Mouse (Mus musculus): ENCODE data around the gene Ptges. TPM values are rescaled to one million over a fixed set of nuclear protein-coding genes. Genes with fewer than 3 reads are reported as not detected.

The Ptges gene
- polyA plus RNA-seq, 1 experiment: 64.8 TPM

GRCm38 (mm10) chr2:30901646-30902160 lies 28.0 kb downstream of the Ptges start:
- no peak for DNase-seq (ENCODE audit: low spot score)

DNA sequence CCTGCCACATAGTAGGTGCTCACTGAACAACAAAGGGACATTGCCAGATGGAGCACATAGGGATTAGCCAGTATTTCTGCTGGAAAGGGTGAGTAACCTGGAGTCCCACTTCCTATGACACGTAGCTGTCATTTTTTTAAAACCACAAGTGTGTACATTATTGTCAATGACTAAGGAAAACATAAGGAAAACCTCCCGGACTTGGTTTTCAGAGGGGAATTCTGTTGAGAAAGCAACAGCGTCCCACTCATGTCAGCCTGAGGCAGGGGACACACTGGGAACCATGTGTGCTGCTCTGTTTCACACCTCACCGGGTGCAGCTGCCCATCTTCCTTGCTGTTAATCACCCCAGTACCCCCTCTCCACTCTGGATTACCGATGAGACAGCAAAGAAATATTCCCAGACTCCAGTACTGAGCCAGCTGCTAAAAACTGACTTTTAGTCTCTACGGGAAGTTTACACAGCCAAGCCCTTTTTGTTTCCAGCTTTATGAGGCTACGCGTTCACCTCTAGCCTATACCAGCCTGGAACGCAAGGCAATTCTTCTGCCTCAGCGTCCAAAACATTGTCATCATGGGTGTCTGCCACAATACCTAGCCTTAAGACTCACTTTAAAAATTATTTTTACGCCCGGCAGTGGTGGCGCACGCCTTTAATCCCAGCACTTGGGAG lies 30.1 kb downstream of the Ptges start:
- no peak for DNase-seq (ENCODE audit: low spot score)

GRCm38 (mm10) chr2:30897291-30897690 lies 32.4 kb downstream of the Ptges start:
- DNase-seq (ENCODE audit: low spot score): no peak

GRCm38 (mm10) chr2:30893946-30894345 lies 35.7 kb downstream of the Ptges start:
- no peak for DNase-seq (ENCODE audit: low spot score)

DNA sequence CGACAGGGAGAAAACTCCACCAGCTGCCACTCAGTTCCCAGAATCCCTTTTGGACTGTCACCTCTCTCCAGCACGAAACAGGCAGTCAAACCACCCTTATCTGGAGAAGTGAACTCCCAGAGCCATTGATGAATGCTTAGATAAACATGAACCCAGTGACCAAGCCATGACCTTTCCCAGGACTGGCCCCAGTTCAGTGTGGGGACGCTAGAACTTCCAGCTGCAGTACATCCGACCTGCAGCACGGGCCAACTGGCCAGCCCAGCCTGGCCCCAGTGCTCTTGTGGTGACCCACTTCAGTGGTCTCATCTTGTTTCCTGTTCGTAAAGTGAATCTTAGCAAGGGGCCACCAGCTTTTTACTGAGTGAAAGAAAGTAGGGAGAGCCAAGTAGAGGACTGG lies 36.3 kb downstream of the Ptges start:
- no peak for DNase-seq (ENCODE audit: low spot score)

DNA sequence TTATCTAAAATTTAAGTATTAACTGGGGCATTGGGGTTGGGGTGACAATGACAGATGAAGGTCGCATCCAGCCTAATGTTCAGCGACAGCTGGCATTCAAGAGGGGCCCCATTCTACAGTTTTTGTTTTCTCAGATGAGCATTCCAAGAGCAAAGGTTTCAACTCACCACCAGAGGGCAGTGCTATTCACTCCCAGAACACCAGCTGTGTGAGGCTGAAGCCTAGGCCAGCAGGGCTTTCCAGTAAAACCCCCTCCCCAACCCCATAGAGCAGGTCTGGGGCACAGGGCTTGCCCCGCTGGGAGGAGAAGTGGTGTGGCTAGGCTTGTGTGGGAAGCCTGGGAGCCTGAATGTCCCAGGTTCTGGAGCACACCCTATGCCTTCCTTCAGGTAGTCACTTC lies 38.7 kb downstream of the Ptges start:
- DNase-seq (ENCODE audit: low spot score): no peak

DNA sequence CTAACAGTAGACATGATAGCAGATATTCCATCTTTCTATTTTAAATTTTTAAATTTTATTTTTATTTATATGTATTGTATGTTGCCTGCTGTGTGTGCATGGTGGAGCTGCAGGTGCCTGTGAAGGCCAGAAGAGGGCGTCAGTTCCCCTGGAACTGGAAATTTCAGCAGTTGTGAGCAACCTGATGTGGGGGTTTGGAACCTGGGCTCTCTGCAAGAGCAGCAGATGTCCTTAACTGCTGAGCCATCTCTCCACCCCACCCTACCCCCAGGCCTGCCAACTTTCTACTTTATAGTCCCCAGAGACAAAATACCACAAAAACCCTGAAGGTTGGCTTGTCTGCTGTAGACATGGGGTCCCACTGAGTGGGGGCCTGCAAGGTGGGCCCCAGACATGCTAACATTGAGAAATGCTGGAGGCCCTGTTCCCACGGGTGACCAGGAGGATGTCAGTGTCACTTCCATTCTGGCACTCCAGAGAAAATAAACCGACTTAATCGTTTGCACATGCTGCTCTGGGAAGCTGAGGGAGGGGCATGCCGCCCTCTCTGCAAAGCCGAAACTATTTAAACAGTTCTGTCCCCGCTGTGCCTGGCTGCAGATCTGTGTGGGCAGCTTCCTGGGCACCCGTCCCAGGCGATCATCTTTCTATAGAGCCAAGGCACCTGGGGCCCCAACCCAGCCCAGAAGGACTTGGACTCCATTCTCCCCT lies 44.1 kb downstream of the Ptges start:
- no peak for DNase-seq (ENCODE audit: low spot score)

DNA sequence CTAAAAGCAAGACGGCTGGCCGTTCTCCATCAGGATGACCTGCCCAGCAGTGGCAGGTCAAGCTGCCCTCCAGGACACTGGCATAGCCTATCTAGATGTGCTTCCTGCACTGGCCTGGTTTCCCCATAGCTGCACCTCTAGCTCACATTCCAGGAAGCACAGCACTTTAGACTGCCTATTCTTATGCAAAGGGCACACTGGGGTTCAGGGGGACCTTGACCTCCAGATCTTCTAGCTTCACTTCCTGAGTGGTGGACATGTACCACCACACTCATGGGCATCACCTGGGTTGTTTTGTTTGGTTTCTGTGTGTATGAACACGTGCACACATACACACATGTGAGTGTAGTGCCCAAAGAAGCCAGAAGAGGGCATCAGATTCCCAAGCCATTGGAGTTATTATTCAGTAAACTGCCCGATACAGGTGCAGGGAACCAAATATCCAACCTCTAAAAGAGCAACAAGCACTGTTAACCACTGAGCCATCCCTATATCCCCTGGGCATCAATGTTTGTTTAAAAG lies 44.8 kb downstream of the Ptges start:
- DNase-seq (ENCODE audit: low spot score): no peak

- no peak for DNase-seq (ENCODE audit: low spot score)
Measured at GRCm38 (mm10) chr2:30881215-30881614, 48.4 kb downstream of the Ptges start.

GRCm38 (mm10) chr2:30879481-30879880 lies 50.2 kb downstream of the Ptges start:
- DNase-seq (ENCODE audit: low spot score): no peak

DNA sequence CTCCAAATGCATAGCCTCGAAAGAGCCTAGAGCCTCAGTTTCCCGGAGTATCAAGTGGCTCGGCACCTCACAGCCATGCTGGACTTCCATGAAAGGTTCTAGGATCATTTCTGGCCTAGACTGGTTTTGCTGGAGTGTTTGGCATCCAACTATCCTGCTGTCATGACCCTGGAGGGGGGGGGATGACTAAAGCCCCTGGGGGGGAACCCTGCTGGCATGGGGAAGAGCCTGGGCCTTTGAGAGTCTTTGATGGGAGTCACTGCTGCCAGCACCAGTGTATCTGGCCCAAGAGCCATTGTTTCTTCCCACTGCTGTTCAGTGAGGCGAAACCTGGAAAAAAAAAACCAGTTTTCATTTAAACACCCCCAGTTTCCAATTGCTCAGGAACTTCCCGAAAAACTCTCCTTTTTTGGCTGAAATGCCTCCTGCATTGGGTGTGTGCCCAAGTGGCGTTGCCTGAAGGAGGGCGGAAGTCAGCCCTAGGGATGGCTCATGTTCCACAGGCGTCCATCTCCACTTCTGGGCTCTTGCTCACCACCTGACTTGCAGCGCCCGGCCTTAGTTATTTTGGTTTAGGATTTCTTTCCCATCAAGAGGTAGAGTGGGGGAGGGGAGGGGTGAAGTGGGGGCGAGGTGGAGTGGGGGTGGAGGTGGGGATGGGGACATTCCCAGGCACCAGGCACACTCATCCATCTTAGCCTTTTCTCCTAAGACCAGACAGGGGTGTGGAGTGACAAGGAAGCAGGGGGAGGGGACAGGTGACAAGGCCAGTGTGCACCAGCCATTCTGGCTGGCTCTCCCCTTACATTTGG lies 53.8 kb downstream of the Ptges start:
- DNase-seq (ENCODE audit: low spot score): no peak

DNA sequence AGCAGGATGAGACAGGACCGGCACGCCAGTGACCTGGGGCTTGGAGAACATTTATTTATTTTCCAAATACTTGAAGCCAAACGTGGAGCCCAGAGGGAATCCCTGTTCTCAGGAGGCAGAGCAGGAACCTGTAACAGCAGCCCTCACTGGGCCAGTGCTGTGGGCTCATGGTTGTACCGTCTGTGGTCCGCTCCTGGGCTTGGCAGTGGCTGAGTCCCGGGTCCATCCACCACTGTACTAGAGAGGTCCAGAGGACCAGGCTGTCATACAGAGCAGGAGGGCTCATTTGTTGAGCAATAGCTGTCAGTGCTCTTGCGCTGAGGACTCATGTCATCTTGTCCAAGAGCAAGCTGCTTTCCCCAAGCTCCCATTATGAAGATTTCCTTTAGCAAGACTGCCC lies 54.6 kb downstream of the Ptges start:
- DNase-seq (ENCODE audit: low spot score): no peak

- no peak for DNase-seq (ENCODE audit: low spot score)
Measured at GRCm38 (mm10) chr2:30874445-30874844, 55.2 kb downstream of the Ptges start.

GRCm38 (mm10) chr2:30872669-30873068 lies 57.0 kb downstream of the Ptges start:
- DNase-seq (ENCODE audit: low spot score): no peak

DNA sequence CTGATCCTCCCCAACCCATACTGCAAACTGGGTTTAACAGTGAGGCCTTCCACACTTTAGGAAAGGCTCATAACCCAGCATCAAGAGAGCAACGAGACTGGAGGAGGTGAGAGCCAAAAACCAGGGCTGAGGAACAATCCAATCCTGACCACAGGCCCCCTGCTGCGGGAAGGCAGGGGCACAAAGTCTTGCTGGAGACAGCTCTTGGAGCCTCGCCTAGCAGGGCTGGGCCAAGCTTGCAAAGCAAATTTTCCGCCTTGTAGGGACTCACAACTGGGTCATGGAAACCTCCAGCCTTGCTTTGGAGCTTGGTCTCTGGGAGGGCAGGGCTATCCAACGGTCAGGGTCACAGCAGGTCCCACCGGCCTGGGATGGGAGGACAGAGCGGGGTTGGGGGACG lies 58.8 kb downstream of the Ptges start:
- DNase-seq (ENCODE audit: low spot score): no peak

DNA sequence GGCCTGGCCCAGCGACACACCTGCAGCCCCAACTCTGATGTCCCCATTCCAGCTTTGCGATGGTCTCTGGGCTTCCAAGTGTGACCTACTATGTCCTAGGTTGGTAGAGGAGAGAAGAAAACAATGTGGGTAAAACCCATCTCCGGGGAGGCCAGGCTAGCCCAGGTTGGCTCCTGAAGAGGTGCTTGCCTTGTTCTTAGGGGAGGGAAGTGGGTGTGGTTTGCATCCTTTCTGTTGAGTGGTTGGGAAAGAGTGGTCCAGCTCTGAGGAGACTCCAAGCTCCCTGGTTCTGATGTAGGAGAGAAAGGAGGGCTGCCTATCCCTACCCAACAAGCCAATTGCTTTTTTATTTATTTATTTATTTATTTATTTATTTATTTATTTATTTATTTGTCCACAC lies 64.2 kb downstream of the Ptges start:
- no peak for DNase-seq (ENCODE audit: low spot score)

- peak; percentile 39 for DNase-seq (ENCODE audit: low spot score)
Measured at GRCm38 (mm10) chr2:30864968-30865381, 64.7 kb downstream of the Ptges start.

DNA sequence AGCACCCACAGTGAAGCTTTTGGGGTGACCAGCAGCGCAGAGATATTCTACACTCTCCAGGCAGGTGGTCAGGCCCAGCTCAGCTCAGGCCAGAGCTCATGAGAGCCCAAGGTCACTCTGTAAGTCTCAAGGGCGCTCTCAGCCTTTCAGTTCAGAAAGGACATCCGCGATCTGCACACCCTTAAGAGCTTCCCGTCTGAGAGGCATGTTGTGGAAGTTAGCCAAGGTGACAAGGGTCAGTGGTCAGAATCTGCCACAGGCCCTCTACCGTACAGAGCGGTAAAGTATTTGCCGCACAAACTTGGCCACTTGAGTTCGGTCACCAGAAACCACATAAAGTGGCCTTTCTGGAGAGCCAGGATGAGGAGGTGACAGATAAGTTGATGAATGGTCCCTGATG lies 66.1 kb downstream of the Ptges start:
- no peak for DNase-seq (ENCODE audit: low spot score)

DNA sequence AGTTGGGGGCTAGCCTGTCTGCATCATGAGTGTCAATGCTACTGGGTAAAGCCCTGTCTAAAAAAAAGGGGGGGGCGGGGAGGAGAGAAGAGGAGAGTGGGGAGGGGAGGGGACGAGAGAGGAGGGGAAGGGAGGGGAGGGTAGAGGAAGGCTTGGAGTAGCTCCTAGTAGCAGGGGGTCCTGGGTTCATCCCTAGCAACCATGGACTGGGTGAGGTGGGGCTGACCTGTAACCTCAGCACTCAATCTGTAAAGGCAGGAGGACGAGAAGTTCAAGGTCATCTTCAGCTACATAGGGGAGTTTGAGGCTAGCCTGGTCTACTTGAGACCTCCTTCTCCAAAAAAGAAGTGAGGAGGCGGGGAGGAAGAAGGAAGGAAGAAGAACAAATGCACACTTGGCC lies 67.6 kb downstream of the Ptges start:
- no peak for DNase-seq (ENCODE audit: low spot score)

GRCm38 (mm10) chr2:30859782-30860181 lies 69.9 kb downstream of the Ptges start:
- DNase-seq (ENCODE audit: low spot score): no peak

- no peak for DNase-seq (ENCODE audit: low spot score)
Measured at GRCm38 (mm10) chr2:30857076-30857475, 72.6 kb downstream of the Ptges start.

DNA sequence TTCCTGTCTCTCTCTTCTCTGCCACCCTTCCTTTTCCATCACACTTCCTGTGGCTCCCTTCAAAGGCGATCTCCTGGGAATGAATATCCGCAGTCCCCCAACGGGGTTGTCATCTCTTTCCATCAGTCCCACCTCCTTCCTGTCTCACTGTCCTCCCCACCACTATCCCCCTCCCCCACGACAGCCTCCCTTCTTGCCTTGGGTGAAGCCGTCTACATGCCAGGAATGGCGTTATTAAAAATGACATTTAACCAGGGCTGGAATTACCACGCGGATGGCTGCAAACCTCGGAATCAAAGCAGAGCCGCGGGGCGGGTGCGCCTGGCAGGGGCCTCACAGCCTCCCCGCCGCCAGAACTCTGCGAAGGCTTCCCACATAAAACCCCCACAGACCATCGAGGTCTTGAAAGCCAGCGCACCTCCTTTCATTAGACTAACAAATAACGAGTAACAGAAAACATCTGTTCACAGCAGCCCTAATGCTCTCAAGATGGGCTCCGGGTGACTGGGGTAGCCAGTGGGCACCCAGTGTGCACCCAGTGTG lies 76.8 kb downstream of the Ptges start:
- DNase-seq (ENCODE audit: low spot score): no peak
